Mouse (Mus musculus): ENCODE measurements around the gene Fbxw2.
A peak's percentile ranks its signal among the peaks of the same experiment; 100 is the strongest.
"Not testable (repeated sequence)": the region's sequence is repeated elsewhere in the genome, so short reads cannot be mapped to it uniquely, and the experiment has no call there.

Fbxw2 gene

GRCm38 (mm10) chr2:34772252-34773235 lies 53.6 kb downstream of the Fbxw2 start:
- no peak for DNase-seq (ENCODE audit: low spot score)

- DNase-seq (ENCODE audit: low spot score): peak; percentile 98
Measured at GRCm38 (mm10) chr2:34771368-34772226, 54.5 kb downstream of the Fbxw2 start, which contains the start of gene Hspa5. TSS of gene Hspa5 (plus strand) at chr2:34771970.

- DNase-seq (ENCODE audit: low spot score): no peak
Measured at GRCm38 (mm10) chr2:34770951-34771350, 55.2 kb downstream of the Fbxw2 start.

- DNase-seq (ENCODE audit: low spot score): no peak
Measured at GRCm38 (mm10) chr2:34770049-34770448, 56.1 kb downstream of the Fbxw2 start.

GRCm38 (mm10) chr2:34764801-34765200 lies 61.3 kb downstream of the Fbxw2 start:
- no peak for DNase-seq (ENCODE audit: low spot score)

GRCm38 (mm10) chr2:34762872-34763271 lies 63.2 kb downstream of the Fbxw2 start:
- no peak for DNase-seq (ENCODE audit: low spot score)

GRCm38 (mm10) chr2:34762174-34762573 lies 63.9 kb downstream of the Fbxw2 start:
- DNase-seq (ENCODE audit: low spot score): no peak

GRCm38 (mm10) chr2:34761272-34761671 lies 64.8 kb downstream of the Fbxw2 start:
- DNase-seq (ENCODE audit: low spot score): not testable (repeated sequence)

GRCm38 (mm10) chr2:34757341-34757740 lies 68.8 kb downstream of the Fbxw2 start:
- DNase-seq (ENCODE audit: low spot score): no peak

- peak; percentile 17 for DNase-seq (ENCODE audit: low spot score)
Measured at GRCm38 (mm10) chr2:34754551-34755358, 71.4 kb downstream of the Fbxw2 start, which contains the start of gene Gapvd1. TSS of gene Gapvd1 (minus strand) at chr2:34755232.
